Mouse (Mus musculus) B cell, adult 2 months (primary cell): Measurements from ENCODE around the gene Nemp2.

ENCODE experiments used
- DNase-seq, 2 experiments: peaks; one replicate each; pipeline ENCODE4 v3.0.0; 2022

Nemp2 gene

GRCm38 (mm10) chr1:52630248-52630936, at the start of gene Nemp2:
Nemp2 (plus strand) TSS chr1:52630703.
- DNase-seq: peak; percentile 96 to 97

- DNase-seq: peak; percentile 32 to 34
Observed at GRCm38 (mm10) chr1:52581744-52582143, 48.8 kb upstream of the Nemp2 start.

- DNase-seq: no peak
Observed at GRCm38 (mm10) chr1:52582866-52583265, 47.6 kb upstream of the Nemp2 start.

GRCm38 (mm10) chr1:52596982-52597646, 33.4 kb upstream of the Nemp2 start:
- DNase-seq: no peak

GRCm38 (mm10) chr1:52597761-52598160, 32.7 kb upstream of the Nemp2 start:
- DNase-seq: peak; percentile 73 to 79

GRCm38 (mm10) chr1:52598361-52598760, 32.1 kb upstream of the Nemp2 start:
- DNase-seq: no peak

- DNase-seq: no peak
Observed at GRCm38 (mm10) chr1:52601496-52601895, 29.0 kb upstream of the Nemp2 start.

GRCm38 (mm10) chr1:52607700-52608099, 22.8 kb upstream of the Nemp2 start:
- DNase-seq: no peak

GRCm38 (mm10) chr1:52608486-52608885, 22.0 kb upstream of the Nemp2 start:
- DNase-seq: no peak

- no peak for DNase-seq
Observed at GRCm38 (mm10) chr1:52618217-52618616, 12.3 kb upstream of the Nemp2 start.

- DNase-seq: no peak
Observed at GRCm38 (mm10) chr1:52620442-52620841, 10.1 kb upstream of the Nemp2 start.

GRCm38 (mm10) chr1:52630937-52631299, 415 bp downstream of the Nemp2 start:
- DNase-seq: no peak

GRCm38 (mm10) chr1:52631570-52631969, 1.1 kb downstream of the Nemp2 start:
- peak; percentile 50 to 57 for DNase-seq

- DNase-seq: no peak
Observed at GRCm38 (mm10) chr1:52634251-52634650, 3.7 kb downstream of the Nemp2 start.

GRCm38 (mm10) chr1:52635932-52636331, 5.4 kb downstream of the Nemp2 start:
- no peak for DNase-seq

GRCm38 (mm10) chr1:52638101-52638500, 7.6 kb downstream of the Nemp2 start:
- no peak for DNase-seq

- no peak for DNase-seq
Observed at GRCm38 (mm10) chr1:52639090-52639489, 8.6 kb downstream of the Nemp2 start.

- no peak for DNase-seq
Observed at GRCm38 (mm10) chr1:52640266-52640665, 9.8 kb downstream of the Nemp2 start.

GRCm38 (mm10) chr1:52640736-52641135, 10.2 kb downstream of the Nemp2 start:
- DNase-seq: no peak

- DNase-seq: peak; percentile 86 to 90
Observed at GRCm38 (mm10) chr1:52648153-52649027, 17.9 kb downstream of the Nemp2 start.

- no peak for DNase-seq
Observed at GRCm38 (mm10) chr1:52650066-52650465, 19.6 kb downstream of the Nemp2 start.

GRCm38 (mm10) chr1:52652601-52653253, 22.2 kb downstream of the Nemp2 start:
- no peak for DNase-seq

- DNase-seq: peak; percentile 12 to 17
Observed at GRCm38 (mm10) chr1:52653366-52653765, 22.9 kb downstream of the Nemp2 start.
